Mouse (Mus musculus) cerebellum, postnatal 36 days (tissue): ENCODE measurements at regions not wholly inside any gene's neighbourhood (a gene's known extent, or its start where the extent isn't known, plus 50 kb on each side); places are given as distances from the start of the nearest gene placed in this dataset.
"Not testable (repeated sequence)": the region's sequence is repeated elsewhere in the genome, so short reads cannot be mapped to it uniquely, and the experiment has no call there.

Experiments used
- DNase-seq, 2 experiments: peaks; one replicate each; pipeline ENCODE4 v3.0.0; 2021 to 2022; ENCODE audit warnings: mixed read lengths in 2 of 2

- no peak for DNase-seq
Measured at GRCm38 (mm10) chr13:96327707-96328106, 60.4 kb upstream of the Poc5 start.

- no peak for DNase-seq
Measured at GRCm38 (mm10) chr13:96324636-96325035, 63.5 kb upstream of the Poc5 start.

- not testable (repeated sequence) for DNase-seq
Measured at GRCm38 (mm10) chr13:96317161-96317560, 70.9 kb upstream of the Poc5 start.

- DNase-seq, result no peak
Measured at GRCm38 (mm10) chr13:96313241-96313640, 74.9 kb upstream of the Poc5 start.

GRCm38 (mm10) chr13:96302495-96302894 is 85.6 kb upstream of the Poc5 start:
- no peak for DNase-seq

GRCm38 (mm10) chr13:96287797-96288196 is 100.3 kb upstream of the Poc5 start:
- no peak for DNase-seq

GRCm38 (mm10) chr13:96269946-96270345 is 118.1 kb upstream of the Poc5 start:
- DNase-seq, result no peak

GRCm38 (mm10) chr13:96256001-96256400 is 123.6 kb upstream of the Sv2c start:
- no peak for DNase-seq

GRCm38 (mm10) chr13:96254391-96254790 is 122.0 kb upstream of the Sv2c start:
- peak; percentile 6 to 12 for DNase-seq

GRCm38 (mm10) chr13:96220763-96221162 is 88.4 kb upstream of the Sv2c start:
- no peak for DNase-seq

GRCm38 (mm10) chr13:96215496-96215895 is 83.1 kb upstream of the Sv2c start:
- peak; percentile 9 to 20 for DNase-seq

GRCm38 (mm10) chr13:96215046-96215445 is 82.7 kb upstream of the Sv2c start:
- DNase-seq, result peak; percentile 53 to 62

GRCm38 (mm10) chr13:96206072-96206471 is 73.7 kb upstream of the Sv2c start:
- no peak for DNase-seq

- DNase-seq, result no peak
Measured at GRCm38 (mm10) chr13:96188618-96189017, 56.2 kb upstream of the Sv2c start.
